Mouse (Mus musculus): ENCODE measurements at regions not wholly inside any gene's neighbourhood (a gene's known extent, or its start where the extent isn't known, plus 50 kb on each side); places are given as distances from the start of the nearest gene placed in this dataset.

DNA sequence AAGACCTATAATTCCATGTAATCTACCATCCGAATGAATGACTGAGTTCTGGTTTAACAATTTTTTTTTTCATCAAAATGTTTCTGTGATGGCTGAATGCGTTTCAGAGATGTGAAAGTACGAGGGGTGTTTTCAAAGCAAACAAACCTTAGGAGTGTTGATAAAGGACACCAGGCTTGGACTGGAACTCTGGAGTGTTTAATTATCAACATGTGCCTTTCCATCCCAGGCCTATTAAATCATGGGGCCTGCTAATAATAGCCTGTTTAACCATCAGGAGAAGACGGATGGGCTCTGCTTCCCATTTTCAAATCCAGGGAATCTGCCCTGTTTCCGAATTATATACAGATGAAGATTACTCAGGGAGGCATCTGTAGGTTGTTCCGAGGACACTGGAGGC, 399.3 kb downstream of the Ppargc1a start:
- no peak for DNase-seq
- intact Hi-C loops (cut with DNase I; ENCODE audit: low total_unique reads) = no loop called here

DNA sequence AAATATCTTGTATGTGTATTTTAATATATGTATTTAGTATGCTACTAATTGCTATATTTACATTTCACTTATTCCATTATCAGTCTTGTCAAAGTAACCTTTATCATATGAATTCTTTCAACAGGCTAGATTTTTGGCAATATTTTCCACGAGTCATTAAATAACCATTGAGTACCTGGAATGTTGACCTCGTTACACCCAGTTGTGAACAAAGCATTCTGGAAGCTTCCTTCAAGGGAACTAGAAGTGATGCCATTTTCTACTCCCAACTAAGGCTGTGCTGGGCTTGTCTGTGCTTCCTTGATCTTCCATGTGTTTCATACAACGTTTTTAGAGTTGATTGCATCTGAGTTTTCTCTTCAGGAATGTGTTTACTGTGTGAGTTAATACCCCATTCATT, 410.6 kb downstream of the Ppargc1a start:
- DNase-seq = no peak
- intact Hi-C loops (cut with DNase I; ENCODE audit: low total_unique reads) = no loop called here

DNA sequence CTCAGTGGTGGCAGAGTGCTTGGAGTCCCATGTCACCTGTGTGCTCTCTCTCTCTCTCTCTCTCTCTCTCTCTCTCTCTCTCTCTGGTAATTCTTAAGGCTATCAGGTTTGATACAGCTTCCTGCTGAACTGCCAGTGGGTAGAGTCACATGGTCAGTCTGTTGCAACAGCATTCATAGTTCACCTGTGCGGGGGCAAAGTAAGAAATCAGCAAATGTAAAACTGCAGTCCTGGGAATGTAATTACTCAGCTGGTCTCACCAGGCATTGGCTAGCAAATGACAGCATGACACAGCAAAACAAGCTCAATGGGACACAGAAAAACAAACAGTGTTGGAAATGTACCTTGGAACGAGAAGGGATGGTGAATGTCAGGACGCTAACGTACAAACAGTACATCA, 422.7 kb downstream of the Ppargc1a start:
- intact Hi-C loops (cut with DNase I; ENCODE audit: low total_unique reads) = no loop called here

DNA sequence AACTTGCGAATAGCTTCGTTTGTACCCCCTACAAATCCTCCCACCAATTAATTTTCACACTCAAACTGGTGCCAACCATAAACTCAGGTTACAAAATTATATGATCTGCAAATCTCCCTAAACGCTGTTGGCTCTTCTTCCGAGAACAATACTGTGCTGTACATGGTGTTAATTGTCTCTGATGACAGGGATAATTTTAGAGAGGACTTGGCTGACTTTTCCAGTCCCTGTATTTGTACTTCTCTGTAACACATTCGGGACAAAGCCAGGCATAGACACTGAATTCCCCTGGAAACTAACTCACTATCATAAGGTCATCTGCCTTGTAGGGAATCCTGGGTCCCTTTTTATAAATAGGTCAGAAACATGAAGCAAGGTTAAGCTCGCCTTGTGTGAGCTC, 442.4 kb downstream of the Ppargc1a start:
- DNase-seq = no peak
- intact Hi-C loops (cut with DNase I; ENCODE audit: low total_unique reads) = no loop called here

More for the DNA sequence above, 422.7 kb downstream of the Ppargc1a start:
- DNase-seq = no peak

DNA sequence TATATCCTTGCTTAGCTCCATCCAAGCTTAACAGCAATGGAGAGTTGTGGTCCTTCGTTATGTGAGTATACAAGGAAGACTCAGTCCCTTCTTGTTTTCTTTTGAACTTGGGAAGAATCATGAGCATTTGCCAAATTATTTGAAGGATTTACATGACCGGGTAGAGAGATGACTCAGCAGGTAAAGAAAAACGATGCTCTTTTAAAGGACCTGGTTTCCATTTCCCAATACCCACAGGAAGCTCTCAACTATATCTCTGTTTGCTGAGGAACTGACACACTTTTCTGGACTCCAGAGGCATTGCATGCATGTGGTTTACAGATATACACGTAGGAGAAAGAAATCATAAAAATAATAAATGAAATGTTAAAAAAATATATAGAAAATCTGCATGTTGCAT, 457.5 kb downstream of the Ppargc1a start:
- DNase-seq = no peak
- intact Hi-C loops (cut with DNase I; ENCODE audit: low total_unique reads) = no loop called here

DNA sequence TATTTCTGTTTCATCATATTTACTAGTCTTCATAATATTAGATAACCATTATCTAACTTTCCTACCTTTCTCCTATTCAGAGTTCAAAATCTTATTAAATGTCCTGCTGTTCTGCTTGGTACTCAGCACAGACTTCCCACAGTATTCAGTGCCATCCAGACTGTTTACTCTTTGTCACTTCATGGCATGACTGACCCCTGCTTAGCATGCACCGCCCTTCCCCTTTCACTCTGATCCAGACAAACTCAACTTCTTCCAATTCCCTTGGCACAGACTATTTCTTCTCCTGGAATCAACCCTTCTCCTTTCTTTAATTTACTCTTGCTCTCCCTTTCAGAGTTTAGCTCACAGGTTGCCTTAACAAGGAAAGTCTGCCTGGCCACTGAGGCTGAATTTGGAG, 458.8 kb downstream of the Ppargc1a start:
- intact Hi-C loops (cut with DNase I; ENCODE audit: low total_unique reads) = no loop called here
- DNase-seq = no peak

DNA sequence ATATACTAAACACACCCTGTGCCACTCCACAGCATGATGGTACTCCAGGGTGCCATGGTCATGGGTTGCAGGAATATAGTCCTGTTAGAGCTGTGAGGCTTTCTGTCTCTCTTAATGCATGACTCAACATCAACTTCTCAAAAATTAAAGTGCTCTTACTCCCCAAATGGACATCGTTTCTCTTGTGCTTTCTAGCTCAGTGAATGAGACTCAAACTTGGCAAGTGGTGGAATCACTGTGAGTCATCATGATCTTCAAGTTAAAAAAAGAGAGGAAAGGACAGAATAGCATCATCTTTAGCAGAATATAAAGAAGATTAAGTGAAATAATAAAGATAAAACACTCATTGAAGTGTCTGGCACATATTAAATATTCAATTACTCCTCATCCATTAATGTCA, 459.3 kb downstream of the Ppargc1a start:
- no peak for DNase-seq
- intact Hi-C loops (cut with DNase I; ENCODE audit: low total_unique reads) = no loop called here

DNA sequence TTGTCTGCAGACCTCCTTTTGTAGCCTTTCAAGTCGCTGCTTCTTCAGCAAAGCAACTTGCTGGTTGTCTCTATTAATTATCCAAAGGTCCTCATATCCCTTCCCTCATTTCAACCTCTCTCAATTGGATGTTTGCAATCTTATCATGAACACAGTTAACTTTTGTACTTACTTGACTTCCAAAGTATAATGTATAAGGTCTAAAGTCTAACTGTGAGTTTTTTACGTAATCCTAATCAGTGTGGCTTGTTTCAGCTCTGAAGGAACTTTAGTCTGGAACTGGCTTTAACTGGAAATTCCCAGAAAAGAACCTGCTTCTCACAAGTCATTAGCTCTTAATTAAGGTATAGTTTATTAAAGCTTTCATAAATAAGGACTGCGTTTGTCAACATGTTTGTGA, 467.6 kb downstream of the Ppargc1a start:
- no peak for DNase-seq

DNA sequence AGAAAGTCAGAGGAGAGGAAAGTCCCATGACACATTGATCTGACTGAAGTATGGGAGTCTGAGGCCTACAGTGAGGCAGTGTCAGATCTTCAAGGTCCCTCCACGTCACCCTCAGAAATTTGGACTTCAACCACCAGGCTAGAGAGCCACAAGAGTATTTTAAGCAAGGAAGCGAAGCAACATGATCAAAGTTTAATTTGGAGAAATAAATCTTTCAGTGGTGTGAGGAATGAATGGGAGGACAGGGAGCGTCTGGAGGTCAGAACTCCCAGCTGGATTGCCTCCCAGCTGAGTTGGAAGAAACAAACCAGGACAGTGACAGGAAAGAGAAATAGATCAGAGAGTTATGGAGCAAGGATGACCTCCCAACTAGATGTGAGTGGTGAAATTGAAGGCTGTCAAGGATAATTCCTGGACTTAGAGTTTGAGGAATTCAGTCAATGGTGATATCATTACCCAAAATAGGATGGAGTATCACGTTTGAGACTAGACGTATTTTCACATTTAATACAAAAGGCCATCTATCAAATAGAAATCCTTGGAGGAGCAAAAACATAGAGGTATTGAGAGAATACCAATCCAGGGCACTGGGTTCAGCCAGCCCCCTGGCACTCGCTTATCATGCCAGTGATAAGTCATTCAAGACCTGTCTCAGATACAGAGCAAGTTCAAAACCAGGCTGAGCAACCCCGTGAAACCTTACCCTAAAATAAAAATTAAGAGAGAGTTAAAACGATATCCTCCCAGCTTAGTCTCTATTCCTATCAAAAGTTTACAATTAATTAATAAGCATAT, 494.7 kb downstream of the Ppargc1a start:
- no peak for DNase-seq

More for the DNA sequence above, 467.6 kb downstream of the Ppargc1a start:
- intact Hi-C loops (cut with DNase I; ENCODE audit: low total_unique reads) = no loop called here

DNA sequence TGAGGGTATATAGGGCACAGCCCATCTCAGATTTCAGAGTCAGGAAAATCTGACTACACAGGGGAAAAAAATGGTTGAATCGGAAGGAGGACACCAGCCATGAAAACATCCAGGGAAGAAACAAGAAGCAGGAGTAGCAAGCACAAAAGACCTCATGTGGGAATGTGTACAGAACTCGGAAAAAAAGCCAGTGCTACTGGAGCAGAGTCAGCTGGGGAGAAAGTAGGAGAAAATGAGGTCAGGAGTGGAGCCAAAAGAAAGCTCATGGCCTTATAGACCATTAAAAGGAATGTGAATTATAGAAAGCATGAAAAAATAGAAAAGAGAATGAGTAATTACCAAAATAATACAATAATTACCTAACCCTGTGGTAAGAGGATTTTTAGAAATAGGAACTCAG, 495.4 kb downstream of the Ppargc1a start:
- intact Hi-C loops (cut with DNase I; ENCODE audit: low total_unique reads) = no loop called here

More for the DNA sequence above, 494.7 kb downstream of the Ppargc1a start:
- intact Hi-C loops (cut with DNase I; ENCODE audit: low total_unique reads) = no loop called here

DNA sequence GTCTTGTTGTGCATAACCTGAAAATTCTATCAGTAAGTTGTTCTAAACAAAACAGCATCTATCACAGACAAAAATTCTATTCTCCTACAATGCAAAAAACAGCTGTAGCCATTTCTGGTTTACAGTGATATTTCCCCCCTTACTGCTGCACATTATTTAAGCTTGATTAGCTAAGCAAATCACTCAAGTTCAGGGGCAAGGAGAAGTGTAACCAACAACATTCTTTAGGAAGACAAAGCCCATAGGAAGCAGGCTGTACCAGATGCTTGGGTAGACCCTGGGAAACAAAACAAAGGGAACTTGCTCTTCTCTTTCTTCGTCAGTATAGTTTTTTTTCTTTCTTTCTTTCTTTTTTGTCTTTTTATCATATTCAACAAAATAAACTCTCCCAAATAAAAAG, 497.9 kb downstream of the Ppargc1a start:
- DNase-seq = no peak
- intact Hi-C loops (cut with DNase I; ENCODE audit: low total_unique reads) = no loop called here

More for the DNA sequence above, 495.4 kb downstream of the Ppargc1a start:
- no peak for DNase-seq

DNA sequence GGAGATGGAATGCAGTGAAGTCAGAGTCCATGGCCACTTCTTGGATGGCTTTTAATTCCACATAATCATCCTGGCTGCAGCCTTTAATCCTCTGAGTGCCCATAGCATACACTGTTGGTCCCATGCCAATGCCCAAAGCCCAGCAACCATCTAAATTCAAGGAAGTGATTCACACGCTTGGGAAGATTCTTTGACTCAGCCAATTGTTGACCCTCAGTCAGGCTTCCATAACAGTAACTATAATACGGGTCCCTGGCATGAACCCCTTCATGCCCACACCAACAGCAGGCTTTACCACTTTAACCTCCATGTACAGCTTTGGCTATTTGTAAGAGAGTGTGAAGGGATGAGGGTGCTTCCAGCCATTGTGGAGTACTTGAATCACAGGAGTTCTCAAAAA, 521.7 kb downstream of the Ppargc1a start:
- no peak for DNase-seq
- intact Hi-C loops (cut with DNase I; ENCODE audit: low total_unique reads) = no loop called here

DNA sequence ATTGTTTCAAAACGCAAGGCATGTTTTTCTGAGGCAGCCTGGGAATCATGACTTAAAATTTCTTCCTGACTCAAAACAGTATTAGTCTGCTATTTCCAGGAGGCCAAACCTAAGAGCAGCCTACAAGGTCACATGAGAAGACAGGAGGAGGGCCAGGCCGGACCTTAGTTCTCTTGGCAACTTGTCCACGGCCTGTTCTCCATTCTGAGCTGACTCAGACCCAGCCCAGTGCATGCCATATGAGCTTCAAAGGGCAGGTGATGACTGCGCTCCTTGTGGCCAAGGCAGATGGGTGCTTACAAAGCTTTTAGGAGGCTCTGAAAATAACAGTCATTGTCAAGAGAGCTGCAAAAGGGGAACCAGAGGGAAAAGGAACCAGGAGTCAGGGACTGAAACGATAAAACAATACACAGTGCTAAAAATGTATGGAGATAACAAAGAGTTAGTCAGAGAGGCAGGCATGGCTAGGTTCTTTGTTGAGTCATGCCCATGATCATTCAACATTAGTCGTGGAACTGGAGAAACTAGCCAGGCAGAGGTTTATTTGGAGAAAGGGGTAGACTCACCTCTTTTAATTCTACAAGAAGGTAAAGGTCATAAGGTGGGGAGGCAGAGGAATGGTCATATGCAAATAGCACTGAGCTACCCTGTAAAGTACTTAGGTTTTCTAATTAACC, 525.8 kb downstream of the Ppargc1a start:
- DNase-seq = peak; percentile 5
- intact Hi-C loops (cut with DNase I; ENCODE audit: low total_unique reads) = no loop called here

DNA sequence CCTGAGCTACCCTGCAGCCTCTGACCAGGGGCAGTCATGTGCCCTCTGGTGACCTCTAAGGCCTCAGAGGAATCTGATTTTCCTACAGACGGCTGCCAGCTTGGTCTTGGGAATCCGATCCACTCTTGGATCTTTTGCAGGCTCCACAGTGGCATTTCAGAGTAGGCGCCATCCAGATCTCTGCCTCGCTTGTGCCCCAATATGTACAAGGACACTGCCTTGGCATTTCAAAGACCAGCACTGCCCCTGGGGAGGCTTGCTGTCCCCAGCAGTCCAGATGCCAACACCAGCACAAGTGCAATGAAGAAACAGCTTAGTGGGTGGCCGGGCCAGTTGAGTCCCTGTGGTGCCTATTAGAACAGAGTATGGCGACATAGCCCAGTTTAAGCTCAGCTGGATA, 526.6 kb downstream of the Ppargc1a start:
- intact Hi-C loops (cut with DNase I; ENCODE audit: low total_unique reads) = no loop called here
- DNase-seq = peak; percentile 44

DNA sequence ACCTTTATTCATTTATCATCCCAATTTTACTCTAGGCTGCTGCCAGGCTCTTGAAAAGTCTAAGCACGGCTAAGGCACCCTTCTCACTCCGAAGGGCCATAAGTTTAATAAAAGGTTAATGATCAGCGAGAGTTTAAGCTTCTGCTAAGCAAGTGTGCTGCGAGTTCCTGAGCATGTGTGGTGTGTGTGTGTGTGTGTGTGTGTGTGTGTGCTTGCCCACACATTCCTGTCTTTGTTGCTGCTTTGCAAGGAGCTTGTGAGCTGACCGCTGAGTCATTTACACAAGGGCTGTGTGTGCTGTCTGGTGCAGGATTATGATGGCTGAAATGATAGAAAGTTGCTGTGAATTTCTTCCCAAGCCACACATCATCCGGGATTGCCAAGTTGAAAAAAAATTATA, 527.1 kb downstream of the Ppargc1a start:
- DNase-seq = no peak
- intact Hi-C loops (cut with DNase I; ENCODE audit: low total_unique reads) = no loop called here

DNA sequence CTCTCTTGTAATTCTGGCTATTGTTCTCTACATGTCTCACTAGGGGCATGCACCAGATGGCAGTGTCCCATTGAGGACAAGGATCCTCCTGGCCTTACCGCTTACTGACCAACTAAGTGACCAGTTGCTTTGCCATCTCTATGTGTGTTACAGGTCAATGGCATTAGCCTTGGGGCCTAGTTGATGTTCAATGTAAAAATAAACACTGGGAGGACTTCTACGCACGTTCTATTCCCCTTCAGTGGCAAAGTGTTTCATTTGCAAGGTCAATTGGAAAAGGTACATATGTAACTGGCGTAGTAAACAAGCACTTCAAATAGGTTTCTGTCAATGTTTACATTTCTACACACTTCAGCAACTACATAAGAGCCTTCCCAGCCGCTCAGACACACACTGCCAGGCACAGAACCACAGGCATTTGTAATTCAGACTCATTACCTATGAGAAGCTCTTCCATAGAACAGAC, 527.8 kb downstream of the Ppargc1a start:
- intact Hi-C loops (cut with DNase I; ENCODE audit: low total_unique reads) = no loop called here
- DNase-seq = peak; percentile 5

DNA sequence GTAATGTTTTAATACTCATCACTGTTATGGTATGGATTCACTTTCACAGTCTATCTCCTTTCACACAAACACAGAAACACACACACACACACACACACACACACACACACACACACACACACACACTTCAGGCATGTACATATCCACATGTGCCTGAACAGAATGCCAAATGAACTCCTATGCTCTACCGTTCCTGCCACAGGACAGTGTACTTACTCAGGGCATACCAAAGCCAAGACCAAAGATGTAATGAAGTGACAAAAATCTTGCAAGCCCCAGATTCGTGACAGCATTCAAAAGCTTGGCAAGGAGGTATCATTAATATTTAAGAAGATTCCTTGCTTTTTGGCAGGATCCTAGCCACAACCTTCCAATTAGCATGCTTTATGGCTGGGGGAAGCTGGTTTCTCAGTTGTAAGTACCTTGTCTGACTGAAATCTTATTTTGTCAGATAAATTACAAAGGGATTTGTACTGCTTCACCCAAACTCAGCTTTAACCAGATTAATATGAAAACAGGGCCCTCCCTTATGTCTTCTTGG, 531.0 kb downstream of the Ppargc1a start:
- no peak for DNase-seq
- intact Hi-C loops (cut with DNase I; ENCODE audit: low total_unique reads) = no loop called here

DNA sequence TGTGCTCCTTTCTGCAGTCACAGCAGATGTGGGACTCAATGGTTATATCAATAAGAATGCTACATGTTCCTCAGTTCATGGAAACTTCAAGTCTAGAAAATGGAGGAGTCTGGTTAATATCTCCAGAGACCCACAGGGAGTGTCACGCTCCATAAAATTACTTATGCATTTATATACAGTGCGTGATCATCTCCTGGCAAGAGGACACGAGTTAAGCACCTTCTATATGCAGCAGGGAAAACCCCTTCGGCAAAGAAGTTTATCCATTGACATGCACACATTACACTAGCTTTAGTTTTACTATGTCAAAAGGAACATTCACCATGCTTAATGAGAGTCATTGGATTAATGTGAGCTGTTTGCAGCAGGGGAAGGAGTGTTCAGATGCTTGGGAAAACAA, 538.6 kb downstream of the Ppargc1a start:
- intact Hi-C loops (cut with DNase I; ENCODE audit: low total_unique reads) = no loop called here
- DNase-seq = no peak

DNA sequence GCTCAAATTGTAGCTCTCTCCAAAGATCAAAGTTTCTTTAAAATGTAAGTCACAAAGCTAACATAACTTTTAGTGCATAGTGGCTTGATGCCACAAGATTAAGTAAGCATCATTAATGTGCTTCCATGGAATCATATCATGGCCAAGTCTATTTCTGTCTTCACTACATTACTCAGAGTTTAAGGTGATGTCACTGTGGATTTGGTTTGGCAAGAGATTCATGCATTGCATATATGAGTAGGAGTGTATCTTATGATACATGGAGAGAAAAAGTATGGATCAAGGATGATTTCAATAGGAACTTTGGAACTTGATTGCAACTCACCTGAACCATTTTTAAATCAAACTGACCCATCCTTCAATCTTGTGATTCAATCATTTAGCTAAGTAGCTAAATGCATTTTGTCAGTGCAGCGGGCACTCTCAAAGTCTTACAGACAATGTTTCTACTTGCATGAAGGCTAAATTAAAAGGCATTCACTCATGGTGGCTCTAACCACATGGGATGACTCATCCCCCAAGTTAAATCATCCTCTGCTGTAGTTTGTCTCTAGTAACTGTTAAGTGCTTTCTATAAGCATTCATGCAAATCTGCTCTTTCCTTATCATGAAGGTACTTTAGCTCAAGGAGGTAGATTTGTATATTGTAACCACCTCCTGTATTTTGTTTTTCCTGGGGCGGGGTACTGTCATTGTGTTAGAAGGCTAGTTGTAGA, 576.5 kb downstream of the Ppargc1a start:
- intact Hi-C loops (cut with DNase I; ENCODE audit: low total_unique reads) = no loop called here
- no peak for DNase-seq
